Mouse (Mus musculus) thymus, adult 2 months (tissue): ENCODE results near the gene Arrdc5.

Experiments
- CTCF ChIP-seq: fragments of 200-500 bp; IDR thresholded peaks from 2 replicates; pipeline ENCODE4 v1.5.1; 2012; ENCODE audit warnings: mild to moderate bottlenecking, control low read depth, low read length, moderate library complexity, borderline replicate concordance; ENCODE audit not compliant: control insufficient read depth, poor library complexity, insufficient read depth; ENCODE audit errors: extremely low read depth
- POLR2A ChIP-seq: fragments of 200-500 bp; IDR thresholded peaks from 2 replicates; pipeline ENCODE4 v1.6.1; 2012; ENCODE audit warnings: mild to moderate bottlenecking, low read length, control low read depth, moderate library complexity; ENCODE audit not compliant: control insufficient read depth, poor library complexity, insufficient read depth; ENCODE audit errors: extremely low read depth

GRCm38 (mm10) chr17:56303160-56303846 lies 3.2 kb upstream of the Arrdc5 start, which contains the start of gene Uhrf1:
- no peak for TF ChIP-seq CTCF
- no peak for TF ChIP-seq POLR2A
